Mouse (Mus musculus): ENCODE measurements around the gene Nmu. TPM values are rescaled to one million over a fixed set of nuclear protein-coding genes. Genes with fewer than 3 reads are reported as not detected.

The Nmu gene
- not detected in 2 replicates for polyA plus RNA-seq (2012; ENCODE audit: insufficient read depth, insufficient read length, low replicate concordance, missing spikeins)

DNA sequence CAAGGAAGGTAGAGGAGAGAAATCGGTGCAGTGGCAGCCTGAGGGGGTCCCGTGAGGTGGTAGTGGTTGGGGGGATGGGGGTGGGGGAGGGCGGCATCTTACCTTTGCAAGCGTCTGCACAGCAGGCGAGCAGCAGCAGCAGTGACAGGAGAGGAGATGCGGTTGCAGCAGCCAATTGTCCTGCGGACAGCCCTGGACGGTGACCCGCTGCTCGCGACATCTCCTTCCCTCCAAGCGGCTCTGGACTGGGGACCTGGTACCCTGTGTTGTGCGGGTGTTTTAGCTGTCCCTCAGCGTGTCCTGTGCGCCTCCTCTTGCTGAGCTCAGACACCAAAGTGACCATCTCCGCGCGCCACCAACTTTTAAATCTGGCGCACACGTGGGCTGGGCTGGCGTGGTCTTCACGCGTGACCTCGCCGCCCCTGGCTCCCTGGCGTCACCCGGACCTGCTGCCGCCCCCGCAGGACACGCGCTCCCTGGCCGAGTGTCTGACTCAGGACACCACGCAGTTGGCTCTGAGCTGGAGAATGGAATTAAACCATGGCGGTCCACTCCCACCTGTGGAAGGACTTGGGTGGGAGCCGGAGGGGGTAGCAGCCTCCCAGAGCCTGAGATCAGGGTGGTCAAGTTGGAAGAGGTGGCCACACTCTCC is at the start of gene Nmu:
TSS of gene Nmu (minus strand) at position 336 of the 652 bp plus-strand sequence.
- TF ChIP-seq POLR2A (IDR thresholded peaks at IDR 0.05; ENCODE audit: insufficient read depth, low read depth, low read length) (no peak), CTCF (IDR thresholded peaks at IDR 0.05; ENCODE audit: insufficient read depth, low read depth, low read length) (no peak)
- 0 out of 2 replicates have a peak within 1 kb of the TSS, but pooled peaks have one; percentile 4 for H3K4me3 ChIP-seq (ENCODE audit: insufficient read depth, low read depth, low read length)
- WGBS = 5% methylated on average over 35 of the region's 35 CpGs

DNA sequence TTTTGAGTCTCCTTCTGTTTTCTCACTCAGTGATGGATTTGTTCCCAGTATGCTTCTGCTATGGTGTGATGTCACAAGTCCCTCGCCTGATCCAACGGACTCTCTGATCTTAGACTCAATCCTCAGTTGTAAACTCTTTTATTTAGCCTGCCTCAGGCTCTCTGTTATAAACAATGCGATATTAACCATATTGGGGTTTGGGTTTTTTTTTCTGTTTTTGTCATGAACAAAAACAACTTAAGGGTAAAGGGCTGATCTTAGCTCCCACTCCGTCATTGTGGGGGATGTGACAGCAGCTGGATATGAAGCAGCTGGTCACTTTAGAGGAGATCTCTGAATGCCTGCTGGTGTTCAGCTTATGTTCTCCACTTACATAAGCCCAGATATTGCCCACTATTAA is 48.1 kb upstream of the Nmu start:
- no peak for TF ChIP-seq POLR2A (IDR thresholded peaks at IDR 0.05; ENCODE audit: insufficient read depth, low read depth, low read length)
- no peak for TF ChIP-seq CTCF (IDR thresholded peaks at IDR 0.05; ENCODE audit: insufficient read depth, low read depth, low read length)
- no peaks in the 10 kb centered on the region for H3K4me1 ChIP-seq (ENCODE audit: control insufficient read depth, insufficient read depth, low read length)
- no peak overlapping the region for H3K4me3 ChIP-seq (ENCODE audit: insufficient read depth, low read depth, low read length)
- no peak overlapping the region for H3K27ac ChIP-seq (ENCODE audit: insufficient read depth, low read depth, low read length)
- WGBS = 87% methylated on average over 4 of the region's 4 CpGs

More for the DNA sequence above, at the start of gene Nmu:
- no peak within 1 kb of the TSS for H3K27ac ChIP-seq (ENCODE audit: insufficient read depth, low read depth, low read length)
- peaks cover 10% of the 10 kb centered on the region for H3K4me1 ChIP-seq (ENCODE audit: control insufficient read depth, insufficient read depth, low read length)

DNA sequence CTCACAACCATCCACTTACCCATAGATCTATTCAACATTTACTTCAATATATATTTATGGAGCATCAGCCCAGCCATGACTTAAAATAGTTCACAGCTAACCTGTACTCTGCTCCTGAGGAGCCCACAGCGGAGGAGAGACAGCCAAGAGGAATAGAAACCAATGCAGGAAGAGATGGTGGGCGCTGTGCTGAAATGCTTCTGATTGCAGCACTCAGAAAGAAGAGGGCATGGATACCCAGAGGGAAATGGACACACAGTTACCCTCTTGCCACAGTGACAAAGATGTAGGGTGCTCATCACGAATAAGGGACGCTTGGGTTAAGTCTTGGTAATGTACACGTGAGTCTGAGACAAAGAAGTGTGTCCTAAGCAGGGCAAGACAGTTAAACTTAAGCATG is 30.8 kb upstream of the Nmu start:
- Histone ChIP-seq H3K4me1 (ENCODE audit: control insufficient read depth, insufficient read depth, low read length) (peaks cover 4% of the 10 kb centered on the region; the same call in 1 of the 2 replicates), H3K27ac (ENCODE audit: insufficient read depth, low read depth, low read length) (no peak overlapping the region), H3K4me3 (ENCODE audit: insufficient read depth, low read depth, low read length) (no peak overlapping the region)
- TF ChIP-seq CTCF (IDR thresholded peaks at IDR 0.05; ENCODE audit: insufficient read depth, low read depth, low read length) = no peak
- TF ChIP-seq POLR2A (IDR thresholded peaks at IDR 0.05; ENCODE audit: insufficient read depth, low read depth, low read length) = no peak
- WGBS = 92% methylated on average over 5 of the region's 5 CpGs

DNA sequence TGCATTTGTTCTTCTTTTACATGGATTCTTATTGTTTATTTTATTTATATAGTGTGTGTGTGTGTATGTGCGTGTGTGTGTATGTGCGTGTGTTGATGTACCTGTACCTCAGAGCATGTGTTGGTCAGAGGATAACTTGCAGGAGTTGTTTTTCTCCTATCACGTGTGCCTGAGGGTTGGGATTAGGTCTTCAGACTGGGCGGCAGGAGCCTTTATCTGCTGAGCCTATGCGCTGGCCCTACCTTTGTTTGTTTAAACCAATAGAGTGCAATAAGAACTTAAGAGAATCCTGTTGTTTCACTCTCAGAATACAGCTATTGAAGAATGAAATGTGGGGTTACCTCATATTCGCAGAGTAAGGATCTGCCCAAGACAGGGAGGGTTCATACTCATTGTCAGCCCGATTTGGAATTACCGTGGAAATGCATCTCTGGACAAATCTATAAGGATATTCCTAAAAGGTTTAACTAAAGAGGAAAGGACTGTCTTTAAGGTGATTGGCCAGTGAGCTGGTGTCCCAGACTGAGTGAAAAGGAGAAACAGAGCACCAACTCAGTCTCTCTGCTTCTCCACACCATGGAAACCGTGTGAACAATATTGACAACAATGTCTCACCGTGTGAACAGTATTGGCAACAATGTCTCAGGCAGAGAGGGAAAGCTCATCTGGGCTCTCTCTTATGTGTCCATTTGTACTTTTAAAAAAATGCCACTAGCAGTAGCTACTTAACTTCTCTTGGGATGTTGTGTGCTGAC is 25.6 kb upstream of the Nmu start:
- Histone ChIP-seq H3K4me1 (ENCODE audit: control insufficient read depth, insufficient read depth, low read length) (peaks cover 4% of the 10 kb centered on the region; the same call in 1 of the 2 replicates), H3K27ac (ENCODE audit: insufficient read depth, low read depth, low read length) (no peak overlapping the region), H3K4me3 (ENCODE audit: insufficient read depth, low read depth, low read length) (no peak overlapping the region)
- 88% methylated on average over 10 of the region's 10 CpGs for WGBS
- no peak for TF ChIP-seq CTCF (IDR thresholded peaks at IDR 0.05; ENCODE audit: insufficient read depth, low read depth, low read length)

DNA sequence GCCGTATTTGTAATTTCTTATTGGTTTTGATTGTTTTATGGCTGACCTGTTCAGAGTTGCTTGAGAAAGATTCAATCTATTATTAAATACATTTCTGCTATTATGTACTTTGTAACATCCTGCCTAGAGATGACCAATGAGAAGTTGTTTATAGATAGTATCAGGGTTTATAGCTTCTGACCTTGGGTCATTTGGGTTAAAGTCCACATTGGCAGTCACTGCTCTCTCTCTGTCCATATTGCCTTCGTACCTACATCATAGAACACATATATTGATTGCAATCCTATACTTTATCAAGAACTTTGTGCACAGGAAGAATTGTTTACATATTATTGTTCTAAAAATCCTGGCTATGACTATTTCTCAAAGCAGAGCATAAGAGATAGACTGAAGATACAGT is 24.9 kb upstream of the Nmu start:
- Histone ChIP-seq H3K4me3 (ENCODE audit: insufficient read depth, low read depth, low read length) (no peak overlapping the region), H3K27ac (ENCODE audit: insufficient read depth, low read depth, low read length) (no peak overlapping the region), H3K4me1 (ENCODE audit: control insufficient read depth, insufficient read depth, low read length) (peaks cover 4% of the 10 kb centered on the region; the same call in 1 of the 2 replicates)
- WGBS = 91% methylated on average over 2 of the region's 2 CpGs
- TF ChIP-seq CTCF (IDR thresholded peaks at IDR 0.05; ENCODE audit: insufficient read depth, low read depth, low read length) (no peak), POLR2A (IDR thresholded peaks at IDR 0.05; ENCODE audit: insufficient read depth, low read depth, low read length) (no peak)

DNA sequence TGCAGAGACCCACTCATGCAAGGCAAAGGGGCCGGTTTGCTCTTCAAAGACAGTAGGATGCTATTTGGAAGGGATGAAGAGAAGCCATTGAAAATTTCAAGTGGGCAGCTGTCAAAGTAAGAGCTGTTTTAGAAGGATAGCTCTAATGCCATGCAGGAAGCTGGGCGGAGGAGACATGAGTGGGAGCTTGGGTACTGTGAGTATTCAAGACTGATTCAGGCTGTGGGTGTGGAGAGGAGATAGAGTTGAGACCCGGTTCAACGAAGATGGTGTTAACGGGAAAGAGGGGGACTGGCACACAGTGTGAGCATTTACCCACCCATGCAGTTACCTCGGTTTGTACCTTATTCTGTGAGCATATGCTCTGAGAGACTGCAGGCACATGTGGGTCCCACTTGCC is 20.1 kb upstream of the Nmu start:
- no peak overlapping the region for H3K27ac ChIP-seq (ENCODE audit: insufficient read depth, low read depth, low read length)
- TF ChIP-seq POLR2A (IDR thresholded peaks at IDR 0.05; ENCODE audit: insufficient read depth, low read depth, low read length) (no peak), CTCF (IDR thresholded peaks at IDR 0.05; ENCODE audit: insufficient read depth, low read depth, low read length) (no peak)
- WGBS = 76% methylated on average over 6 of the region's 6 CpGs
- no peak overlapping the region for H3K4me3 ChIP-seq (ENCODE audit: insufficient read depth, low read depth, low read length)
- no peaks in the 10 kb centered on the region for H3K4me1 ChIP-seq (ENCODE audit: control insufficient read depth, insufficient read depth, low read length)

DNA sequence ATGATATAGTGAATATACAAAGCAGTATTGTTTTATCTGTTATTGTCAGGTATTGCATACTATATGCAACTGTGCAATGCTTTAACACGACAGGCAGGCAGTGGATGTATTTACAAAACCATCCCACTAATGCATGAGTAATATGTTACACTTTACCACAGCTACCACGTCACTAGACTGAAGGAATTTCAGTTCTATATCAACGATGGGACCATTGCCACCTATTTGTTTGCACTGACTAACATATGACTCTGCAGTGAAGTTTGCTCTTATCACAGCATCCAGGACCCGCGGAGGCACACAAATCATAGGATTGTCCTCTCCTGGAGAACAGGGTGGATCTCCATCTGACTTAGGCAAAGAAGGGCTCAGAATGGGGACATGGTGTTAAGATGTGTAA is 18.2 kb upstream of the Nmu start:
- Histone ChIP-seq H3K4me1 (ENCODE audit: control insufficient read depth, insufficient read depth, low read length) (no peaks in the 10 kb centered on the region), H3K27ac (ENCODE audit: insufficient read depth, low read depth, low read length) (no peak overlapping the region), H3K4me3 (ENCODE audit: insufficient read depth, low read depth, low read length) (no peak overlapping the region)
- 88% methylated on average over 5 of the region's 5 CpGs for WGBS
- no peak for TF ChIP-seq CTCF (IDR thresholded peaks at IDR 0.05; ENCODE audit: insufficient read depth, low read depth, low read length)
- TF ChIP-seq POLR2A (IDR thresholded peaks at IDR 0.05; ENCODE audit: insufficient read depth, low read depth, low read length) = no peak

DNA sequence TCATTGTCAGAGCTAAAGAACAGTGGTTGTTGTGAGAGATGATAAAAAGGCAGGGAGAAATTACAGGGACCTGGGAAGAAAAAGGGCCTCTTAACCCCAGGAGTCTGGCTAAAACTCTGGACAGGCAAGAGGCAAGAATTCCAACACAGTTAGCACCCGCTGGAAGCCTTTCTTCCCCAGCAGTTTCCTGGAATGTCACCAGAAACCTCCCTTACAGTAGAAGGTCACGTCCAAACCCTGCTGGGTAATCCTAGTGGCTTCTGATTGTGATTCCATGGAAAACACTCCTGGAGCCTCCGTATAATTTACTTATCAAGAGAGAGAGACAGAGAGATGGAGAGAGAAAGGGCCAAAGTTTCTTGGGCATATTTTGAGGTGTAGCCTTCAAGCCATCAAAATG is 15.6 kb upstream of the Nmu start:
- H3K4me1 ChIP-seq (ENCODE audit: control insufficient read depth, insufficient read depth, low read length) = no peaks in the 10 kb centered on the region
- 56% methylated on average over 3 of the region's 3 CpGs for WGBS
- H3K27ac ChIP-seq (ENCODE audit: insufficient read depth, low read depth, low read length) = no peak overlapping the region

DNA sequence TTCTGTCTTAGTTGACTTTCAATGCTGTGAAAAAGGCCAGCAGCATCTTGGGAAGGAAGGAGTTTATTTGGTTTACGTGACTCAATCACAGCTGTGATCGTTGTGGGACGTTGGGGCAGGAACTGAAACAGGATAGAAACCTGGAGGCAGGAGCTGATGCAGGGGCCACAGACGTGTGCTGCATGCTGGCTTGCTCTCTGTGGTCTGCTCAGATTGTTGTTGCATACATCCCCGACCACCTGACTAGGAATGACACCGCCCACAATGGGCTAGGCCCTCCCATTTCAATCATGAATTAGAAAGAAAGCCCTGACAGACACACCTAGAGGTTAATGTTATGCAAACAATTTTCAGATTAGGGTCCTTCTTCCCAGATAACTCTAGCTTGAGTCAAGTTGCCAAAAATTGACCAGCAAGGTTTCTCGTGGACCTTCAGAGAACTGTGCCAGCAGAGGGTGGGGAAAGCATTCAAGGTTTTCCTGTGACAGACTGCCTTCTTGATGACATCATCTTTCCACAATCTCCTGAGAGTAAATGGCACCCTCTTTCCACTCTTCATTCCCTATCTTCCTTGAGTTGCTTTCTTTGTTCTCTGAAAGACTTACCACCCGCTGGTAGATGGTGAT is 5.7 kb upstream of the Nmu start:
- 86% methylated on average over 8 of the region's 8 CpGs for WGBS
- Histone ChIP-seq H3K4me3 (ENCODE audit: insufficient read depth, low read depth, low read length) (no peak overlapping the region), H3K27ac (ENCODE audit: insufficient read depth, low read depth, low read length) (no peak overlapping the region), H3K4me1 (ENCODE audit: control insufficient read depth, insufficient read depth, low read length) (no peaks in the 10 kb centered on the region)
- TF ChIP-seq POLR2A (IDR thresholded peaks at IDR 0.05; ENCODE audit: insufficient read depth, low read depth, low read length) = no peak
- TF ChIP-seq CTCF (IDR thresholded peaks at IDR 0.05; ENCODE audit: insufficient read depth, low read depth, low read length) = no peak

More for the DNA sequence above, 15.6 kb upstream of the Nmu start:
- TF ChIP-seq POLR2A (IDR thresholded peaks at IDR 0.05; ENCODE audit: insufficient read depth, low read depth, low read length) (no peak), CTCF (IDR thresholded peaks at IDR 0.05; ENCODE audit: insufficient read depth, low read depth, low read length) (no peak)
- H3K4me3 ChIP-seq (ENCODE audit: insufficient read depth, low read depth, low read length) = no peak overlapping the region
